Mouse (Mus musculus) heart, embryonic 15.5 days (tissue): ENCODE measurements around the gene Tmem150c. TPM values are rescaled to one million over a fixed set of nuclear protein-coding genes. Genes with fewer than 3 reads are reported as not detected.

Experiments used
- ATAC-seq: fragments of 200-750 bp; cut with Nextera tagmentation; replicated peaks from 2 replicates; pipeline ENCODE4 v1.8.0; 2017; ENCODE audit warnings: low read depth, moderate TSS enrichment; ENCODE audit not compliant: insufficient number of reproducible peaks, insufficient read depth, low FRiP score
- H3K27ac ChIP-seq: fragments of 300-500 bp; sonication (generic); 2 replicates; pipeline ENCODE4 v1.5.1; 2015; ENCODE audit warnings: mild to moderate bottlenecking, inconsistent platforms
- H3K27me3 ChIP-seq: fragments of 300-500 bp; sonication (generic); 2 replicates; pipeline ENCODE4 v1.6.1; 2015; ENCODE audit warnings: inconsistent platforms
- H3K36me3 ChIP-seq: fragments of 300-500 bp; sonication (generic); 2 replicates; pipeline ENCODE4 v1.6.1; 2015; ENCODE audit warnings: mild to moderate bottlenecking, inconsistent platforms
- H3K4me1 ChIP-seq: fragments of 300-500 bp; sonication (generic); replicated peaks from 2 replicates; pipeline ENCODE4 v1.6.1; 2015; ENCODE audit warnings: inconsistent platforms
- H3K4me2 ChIP-seq: fragments of 300-500 bp; sonication (generic); 2 replicates; pipeline ENCODE4 v1.6.1; 2015; ENCODE audit warnings: inconsistent platforms, mild to moderate bottlenecking, moderate library complexity
- H3K4me3 ChIP-seq: fragments of 300-500 bp; sonication (generic); 2 replicates; pipeline ENCODE4 v1.5.1; 2015; ENCODE audit warnings: mild to moderate bottlenecking, inconsistent platforms
- H3K9ac ChIP-seq: fragments of 300-500 bp; sonication (generic); 2 replicates; pipeline ENCODE4 v1.6.1; 2015; ENCODE audit warnings: mild to moderate bottlenecking, inconsistent platforms
- H3K9me3 ChIP-seq: fragments of 300-500 bp; sonication (generic); replicated peaks from 2 replicates; pipeline ENCODE4 v1.6.1; 2016; ENCODE audit warnings: inconsistent platforms
- WGBS: fragments of 180-500 bp; shearing (Covaris S2); methylation state at CpG from one replicate; pipeline ENCODE4 v1.1.7; 2015; ENCODE audit warnings: mixed read lengths; 5-methylcytosine and 5-hydroxymethylcytosine counted together
- polyA plus RNA-seq: library from polyadenylated mRNA; unstranded; fragments of >200 nt; fragmentation: Nextera tagmentation; extraction: Ambion mirVana; gene quantifications from 2 replicates; pipeline ENCODE4 v1.2.1, GENCODE M21; 2015

The Tmem150c gene
- polyA plus RNA-seq, 1 experiment from 2014 or later = 2.0 TPM

DNA sequence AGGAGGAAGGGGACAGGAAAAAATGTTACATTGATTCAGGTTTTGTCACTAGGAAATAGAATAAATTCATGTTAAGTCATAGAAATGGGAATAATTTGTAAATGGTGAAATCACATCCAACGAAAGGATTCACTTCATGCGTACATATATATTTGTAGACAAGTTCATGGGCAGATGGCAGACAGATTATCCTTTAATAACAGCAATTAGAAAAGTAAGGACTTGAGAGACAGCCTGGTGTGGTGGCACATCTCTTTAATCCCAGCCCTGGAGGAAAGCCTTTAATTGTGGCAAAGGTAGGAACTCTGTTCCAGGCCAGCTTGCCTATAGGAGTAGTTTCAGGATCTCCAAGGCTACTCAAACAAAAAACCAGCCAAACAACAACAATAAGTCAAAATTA is 90.1 kb downstream of the Tmem150c start:
- Histone ChIP-seq H3K9ac (no peak overlapping the region), H3K9me3 (no peaks in the 10 kb centered on the region), H3K27ac (no peak overlapping the region), H3K4me1 (no peaks in the 10 kb centered on the region), H3K4me2 (no peak overlapping the region), H3K27me3 (no peaks in the 10 kb centered on the region), H3K36me3 (peaks cover 25% of the 10 kb centered on the region), H3K4me3 (no peak overlapping the region)
- ATAC-seq = no peak
- 94% methylated on average over 2 of the region's 2 CpGs for WGBS

DNA sequence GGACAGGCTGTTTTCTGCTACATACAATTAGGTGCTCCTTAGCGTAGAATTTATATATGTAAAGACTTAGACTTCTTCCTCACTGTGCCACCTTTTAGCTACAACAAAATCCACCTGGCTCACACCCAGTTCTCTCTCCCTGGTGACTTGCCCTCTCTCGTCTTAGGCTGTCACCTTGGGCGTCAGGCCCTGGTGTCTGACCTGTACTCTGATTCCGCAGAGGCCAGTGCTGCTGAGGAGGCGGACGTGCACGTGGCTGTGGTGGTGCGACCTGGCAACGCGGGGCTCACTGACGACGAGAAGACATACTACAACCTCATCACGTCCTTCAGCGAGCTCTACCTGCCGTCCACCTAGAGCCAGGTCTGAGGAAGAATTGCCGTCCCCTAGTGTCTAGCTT is 92.0 kb downstream of the Tmem150c start:
- H3K9me3 ChIP-seq = no peaks in the 10 kb centered on the region
- H3K9ac ChIP-seq = no peak overlapping the region
- no peak for ATAC-seq
- H3K4me3 ChIP-seq = no peak overlapping the region
- no peak overlapping the region for H3K27ac ChIP-seq
- 88% methylated on average over 16 of the region's 16 CpGs for WGBS
- H3K36me3 ChIP-seq = peaks cover 40% of the 10 kb centered on the region
- no peak overlapping the region for H3K4me2 ChIP-seq
- H3K4me1 ChIP-seq = no peaks in the 10 kb centered on the region
- H3K27me3 ChIP-seq = no peaks in the 10 kb centered on the region

GRCm38 (mm10) chr5:100060876-100061275 is 98.7 kb downstream of the Tmem150c start:
- H3K27ac ChIP-seq = no peak overlapping the region
- ATAC-seq = no peak
- H3K36me3 ChIP-seq = peaks cover 60% of the 10 kb centered on the region
- no peaks in the 10 kb centered on the region for H3K9me3 ChIP-seq
- H3K4me3 ChIP-seq = no peak overlapping the region
- peaks cover 2% of the 10 kb centered on the region for H3K4me1 ChIP-seq
- H3K9ac ChIP-seq = no peak overlapping the region
- H3K27me3 ChIP-seq = no peaks in the 10 kb centered on the region
- H3K4me2 ChIP-seq = no peak overlapping the region
- 88% methylated on average over 14 of the region's 14 CpGs for WGBS

DNA sequence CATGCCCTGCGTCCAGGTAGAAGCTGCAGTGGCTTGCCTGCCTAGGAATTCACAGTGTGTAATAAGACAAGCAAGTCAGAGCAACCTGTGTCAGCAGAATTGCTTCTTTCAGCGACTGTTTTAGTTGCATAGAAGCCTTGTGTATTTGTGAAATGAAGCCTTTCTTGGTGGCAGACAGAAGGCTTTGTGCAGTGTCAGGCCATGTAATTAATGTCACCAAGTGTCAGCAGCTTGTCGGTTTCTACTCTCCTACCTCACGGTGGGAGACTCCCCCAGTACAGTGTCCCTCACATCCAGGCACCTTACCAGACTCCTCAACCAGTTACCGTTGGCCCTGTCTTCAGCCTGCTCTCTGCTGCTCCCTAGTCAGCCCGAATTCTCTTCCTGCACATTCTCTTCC is 100.3 kb downstream of the Tmem150c start:
- no peak for ATAC-seq
- WGBS = 76% methylated on average over 6 of the region's 6 CpGs
- Histone ChIP-seq H3K27ac (no peak overlapping the region), H3K36me3 (peaks cover 48% of the 10 kb centered on the region), H3K9ac (no peak overlapping the region), H3K27me3 (no peaks in the 10 kb centered on the region), H3K9me3 (no peaks in the 10 kb centered on the region), H3K4me1 (peaks cover 16% of the 10 kb centered on the region), H3K4me3 (no peak overlapping the region), H3K4me2 (no peak overlapping the region)

GRCm38 (mm10) chr5:100058729-100059128 is 100.9 kb downstream of the Tmem150c start:
- H3K36me3 ChIP-seq = peaks cover 42% of the 10 kb centered on the region
- no peaks in the 10 kb centered on the region for H3K27me3 ChIP-seq
- no peak overlapping the region for H3K4me2 ChIP-seq
- peaks cover 20% of the 10 kb centered on the region for H3K4me1 ChIP-seq
- no peak overlapping the region for H3K27ac ChIP-seq
- no peak overlapping the region for H3K9ac ChIP-seq
- ATAC-seq = no peak
- WGBS = 75% methylated on average over 6 of the region's 6 CpGs
- no peak overlapping the region for H3K4me3 ChIP-seq
- H3K9me3 ChIP-seq = no peaks in the 10 kb centered on the region

GRCm38 (mm10) chr5:100057461-100058209 is 102.0 kb downstream of the Tmem150c start:
- no peak overlapping the region for H3K4me2 ChIP-seq
- WGBS = 82% methylated on average over 14 of the region's 15 CpGs
- H3K4me3 ChIP-seq = no peak overlapping the region

DNA sequence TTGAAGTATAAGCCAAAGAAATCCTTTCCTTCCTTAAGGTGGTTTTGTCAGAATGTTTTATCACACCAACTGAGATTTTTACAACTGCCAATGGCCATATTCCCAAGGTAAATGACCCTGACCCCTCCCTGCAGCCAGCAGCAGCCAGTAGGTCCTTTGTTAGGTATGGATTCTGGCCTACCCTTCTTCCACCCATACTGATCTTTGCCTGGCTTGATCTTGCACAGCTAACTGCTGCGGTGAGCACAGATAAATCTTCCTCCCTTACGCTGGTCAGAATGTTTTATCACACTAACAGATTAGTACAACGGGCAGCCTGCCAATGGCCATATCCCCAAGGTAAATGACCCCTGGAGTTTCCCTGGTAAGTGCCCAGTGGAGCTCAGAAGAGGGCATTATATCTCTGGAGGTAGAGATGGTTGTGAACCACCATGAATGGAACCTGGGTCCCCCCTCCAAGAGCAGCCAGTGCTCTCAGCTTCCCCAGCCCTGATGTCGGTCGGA is 103.7 kb downstream of the Tmem150c start:
- H3K9ac ChIP-seq = no peak overlapping the region
- H3K36me3 ChIP-seq = peaks cover 16% of the 10 kb centered on the region; the same call in 1 of the 2 replicates

More at GRCm38 (mm10) chr5:100057461-100058209, 102.0 kb downstream of the Tmem150c start:
- no peaks in the 10 kb centered on the region for H3K9me3 ChIP-seq
- ATAC-seq = no peak
- H3K27ac ChIP-seq = no peak overlapping the region
- peaks cover 21% of the 10 kb centered on the region for H3K4me1 ChIP-seq
- no peaks in the 10 kb centered on the region for H3K27me3 ChIP-seq
- no peak overlapping the region for H3K9ac ChIP-seq
- H3K36me3 ChIP-seq = peaks cover 33% of the 10 kb centered on the region

GRCm38 (mm10) chr5:100054807-100055547 is 104.6 kb downstream of the Tmem150c start:
- Histone ChIP-seq H3K27ac (peak overlapping the region; percentile 24; the same call in 1 of the 2 replicates), H3K36me3 (peaks cover 8% of the 10 kb centered on the region; the same call in 1 of the 2 replicates), H3K9me3 (no peaks in the 10 kb centered on the region), H3K4me2 (no peak overlapping the region), H3K4me3 (no peak overlapping the region), H3K27me3 (no peaks in the 10 kb centered on the region), H3K9ac (no peak overlapping the region), H3K4me1 (peaks cover 23% of the 10 kb centered on the region)
- peak; percentile 71; the same call in 1 of the 2 replicates for ATAC-seq
- WGBS = 58% methylated on average over 11 of the region's 11 CpGs

More for the DNA sequence above, 103.7 kb downstream of the Tmem150c start:
- no peak for ATAC-seq
- Histone ChIP-seq H3K9me3 (no peaks in the 10 kb centered on the region), H3K27ac (peak overlapping the region; percentile 24; the same call in 1 of the 2 replicates), H3K27me3 (no peaks in the 10 kb centered on the region), H3K4me3 (no peak overlapping the region), H3K4me1 (peaks cover 23% of the 10 kb centered on the region), H3K4me2 (no peak overlapping the region)
- WGBS = 39% methylated on average over 5 of the region's 5 CpGs

GRCm38 (mm10) chr5:100052728-100053127 is 106.9 kb downstream of the Tmem150c start:
- H3K9me3 ChIP-seq = no peaks in the 10 kb centered on the region
- H3K4me2 ChIP-seq = no peak overlapping the region
- H3K36me3 ChIP-seq = no peaks in the 10 kb centered on the region
- no peak overlapping the region for H3K4me3 ChIP-seq
- peaks cover 31% of the 10 kb centered on the region for H3K4me1 ChIP-seq
- H3K9ac ChIP-seq = no peak overlapping the region
- H3K27me3 ChIP-seq = no peaks in the 10 kb centered on the region
- 88% methylated on average over 7 of the region's 7 CpGs for WGBS
- no peak for ATAC-seq
- no peak overlapping the region for H3K27ac ChIP-seq

- Histone ChIP-seq H3K27me3 (no peaks in the 10 kb centered on the region), H3K9me3 (no peaks in the 10 kb centered on the region), H3K4me1 (peaks cover 36% of the 10 kb centered on the region), H3K36me3 (no peaks in the 10 kb centered on the region), H3K4me3 (no peak overlapping the region), H3K9ac (no peak overlapping the region), H3K27ac (no peak overlapping the region), H3K4me2 (no peak overlapping the region)
- 92% methylated on average over 3 of the region's 3 CpGs for WGBS
- ATAC-seq = no peak
Measured at GRCm38 (mm10) chr5:100049904-100050303, 109.7 kb downstream of the Tmem150c start.

DNA sequence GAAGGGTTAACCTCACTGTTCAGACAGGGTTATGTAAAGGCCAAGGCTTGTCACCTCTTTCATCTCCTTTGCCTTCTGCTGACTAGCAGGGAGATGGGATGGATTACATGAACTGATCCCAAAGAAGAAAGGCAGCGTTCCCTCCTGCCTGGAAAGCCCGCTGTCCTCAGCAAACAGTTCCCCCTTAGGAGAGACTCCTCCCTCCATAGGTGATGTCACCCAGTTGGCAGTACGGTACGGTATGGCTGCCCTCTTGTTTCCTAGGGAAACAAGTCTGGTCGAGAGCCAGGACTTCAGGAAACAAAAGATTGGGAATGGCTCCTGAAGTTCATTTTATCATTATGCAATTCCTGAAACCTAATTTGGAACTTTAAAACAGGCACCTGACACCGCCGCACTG is 111.7 kb downstream of the Tmem150c start:
- ATAC-seq = 0 out of 2 replicates have a peak, but pooled peaks have one; percentile 58
- 46% methylated on average over 7 of the region's 7 CpGs for WGBS
- Histone ChIP-seq H3K9ac (no peak overlapping the region), H3K4me3 (no peak overlapping the region), H3K27ac (no peak overlapping the region), H3K4me2 (no peak overlapping the region), H3K36me3 (no peaks in the 10 kb centered on the region), H3K9me3 (no peaks in the 10 kb centered on the region), H3K27me3 (no peaks in the 10 kb centered on the region), H3K4me1 (peaks cover 38% of the 10 kb centered on the region)
